Mouse (Mus musculus) E14TG2a.4 (cell line): Measurements from ENCODE around the gene Tmem160.

Experiments used
- H3K27me3 ChIP-seq: 2 replicates; pipeline ENCODE4 v1.6.1; 2014; ENCODE audit warnings: low read length, control low read depth; ENCODE audit not compliant: insufficient read depth
- H3K36me3 ChIP-seq: 2 replicates; pipeline ENCODE4 v1.6.1; 2014; ENCODE audit warnings: low read length, control low read depth; ENCODE audit not compliant: insufficient read depth
- H3K4me1 ChIP-seq: replicated peaks from 2 replicates; pipeline ENCODE4 v1.6.1; 2014; ENCODE audit warnings: low read depth, low read length, control low read depth
- H3K4me3 ChIP-seq: replicated peaks from 2 replicates; pipeline ENCODE4 v1.5.1; 2014; ENCODE audit warnings: mild to moderate bottlenecking, low read length
- H3K9me3 ChIP-seq: 2 replicates; pipeline ENCODE4 v1.6.1; 2014; ENCODE audit warnings: low read length, control low read depth
- CTCF ChIP-seq: conservative IDR thresholded peaks from 2 replicates; pipeline ENCODE4 v1.5.1; 2014; ENCODE audit warnings: low read length
- NANOG ChIP-seq: IDR thresholded peaks from 2 replicates; pipeline ENCODE4 v1.6.1; 2014; ENCODE audit warnings: borderline replicate concordance, low read length, mixed read lengths
- POU5F1 ChIP-seq: IDR thresholded peaks from 2 replicates; pipeline ENCODE4 v1.6.1; 2014; ENCODE audit warnings: low read length, borderline replicate concordance

Gene Tmem160

GRCm38 (mm10) chr7:16452587-16453073, at the start of gene Tmem160:
Gene Tmem160 (plus strand): TSS chr7:16452779.
- H3K9me3 ChIP-seq = no peaks in the 10 kb centered on the region
- peak within 1 kb of the TSS; percentile 96 for H3K4me3 ChIP-seq
- peaks cover 15% of the 10 kb centered on the region for H3K36me3 ChIP-seq
- TF ChIP-seq CTCF = no peak
- TF ChIP-seq POU5F1 = no peak
- H3K4me1 ChIP-seq = peaks cover 46% of the 10 kb centered on the region
- H3K27me3 ChIP-seq = no peaks in the 10 kb centered on the region

DNA sequence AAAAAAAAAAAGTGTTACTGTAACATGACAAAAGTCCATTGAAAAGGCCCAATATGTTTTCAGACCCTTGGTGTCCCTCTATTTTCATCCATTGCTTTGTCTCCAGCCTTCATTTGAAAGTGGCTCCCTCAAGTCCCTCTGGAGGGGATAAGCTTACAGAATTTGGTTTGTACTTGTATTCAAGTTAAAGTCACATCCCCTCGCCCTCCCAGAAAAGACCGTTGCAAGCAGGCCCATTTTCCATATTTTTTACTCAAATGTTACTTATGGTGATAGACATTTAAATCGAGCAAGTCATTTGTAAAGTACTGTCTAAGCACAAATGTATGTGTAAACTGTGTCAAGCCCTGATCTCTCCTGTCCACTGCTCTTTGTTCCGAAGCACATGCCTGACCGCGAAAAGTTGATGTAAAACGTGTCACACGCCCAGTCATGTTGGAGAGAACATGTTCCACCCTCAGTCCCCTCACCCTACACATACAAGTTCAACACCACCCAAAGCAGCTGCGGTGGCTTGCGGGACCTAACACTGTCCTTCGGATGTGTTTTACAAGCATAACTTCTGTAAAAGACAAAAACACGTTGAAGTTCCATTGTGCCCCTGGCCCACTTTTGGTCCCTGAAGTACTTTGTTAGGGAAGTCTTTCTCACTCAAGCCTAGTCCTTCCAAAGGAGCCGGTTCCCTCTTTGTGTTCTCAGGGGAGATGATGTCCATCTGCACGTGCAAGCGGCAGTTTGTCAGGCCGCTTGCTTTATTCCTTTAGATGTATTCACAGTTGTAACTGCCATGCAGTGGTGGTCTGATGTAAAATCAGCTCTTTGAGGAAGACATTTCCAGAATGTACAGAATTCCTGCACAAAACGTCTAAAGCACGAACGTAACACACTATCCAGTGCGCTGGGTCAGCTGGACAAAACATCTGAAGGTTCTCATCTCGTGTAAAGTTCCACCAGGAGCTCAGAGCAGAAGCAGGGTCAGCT, 49.3 kb upstream of the Tmem160 start:
- H3K4me3 ChIP-seq = peak overlapping the region; percentile 94
- H3K9me3 ChIP-seq = no peaks in the 10 kb centered on the region
- H3K4me1 ChIP-seq = peaks cover 59% of the 10 kb centered on the region
- TF ChIP-seq NANOG = no peak
- TF ChIP-seq CTCF = no peak
- no peak for TF ChIP-seq POU5F1
- H3K36me3 ChIP-seq = peaks cover 49% of the 10 kb centered on the region
- no peaks in the 10 kb centered on the region for H3K27me3 ChIP-seq

- Histone ChIP-seq H3K4me1 (peaks cover 56% of the 10 kb centered on the region), H3K27me3 (no peaks in the 10 kb centered on the region), H3K9me3 (no peaks in the 10 kb centered on the region), H3K36me3 (peaks cover 56% of the 10 kb centered on the region), H3K4me3 (peak overlapping the region; percentile 24)
- TF ChIP-seq POU5F1 (no peak), NANOG (no peak), CTCF (no peak)
Observed at GRCm38 (mm10) chr7:16404315-16405072, 48.1 kb upstream of the Tmem160 start.

- peak overlapping the region; percentile 15; the same call in 1 of the 2 replicates for H3K4me3 ChIP-seq
- H3K36me3 ChIP-seq = peaks cover 59% of the 10 kb centered on the region
- TF ChIP-seq NANOG (no peak), POU5F1 (no peak), CTCF (no peak)
- H3K9me3 ChIP-seq = no peaks in the 10 kb centered on the region
- H3K4me1 ChIP-seq = peaks cover 59% of the 10 kb centered on the region
- H3K27me3 ChIP-seq = no peaks in the 10 kb centered on the region
Observed at GRCm38 (mm10) chr7:16405073-16405455, 47.5 kb upstream of the Tmem160 start.

DNA sequence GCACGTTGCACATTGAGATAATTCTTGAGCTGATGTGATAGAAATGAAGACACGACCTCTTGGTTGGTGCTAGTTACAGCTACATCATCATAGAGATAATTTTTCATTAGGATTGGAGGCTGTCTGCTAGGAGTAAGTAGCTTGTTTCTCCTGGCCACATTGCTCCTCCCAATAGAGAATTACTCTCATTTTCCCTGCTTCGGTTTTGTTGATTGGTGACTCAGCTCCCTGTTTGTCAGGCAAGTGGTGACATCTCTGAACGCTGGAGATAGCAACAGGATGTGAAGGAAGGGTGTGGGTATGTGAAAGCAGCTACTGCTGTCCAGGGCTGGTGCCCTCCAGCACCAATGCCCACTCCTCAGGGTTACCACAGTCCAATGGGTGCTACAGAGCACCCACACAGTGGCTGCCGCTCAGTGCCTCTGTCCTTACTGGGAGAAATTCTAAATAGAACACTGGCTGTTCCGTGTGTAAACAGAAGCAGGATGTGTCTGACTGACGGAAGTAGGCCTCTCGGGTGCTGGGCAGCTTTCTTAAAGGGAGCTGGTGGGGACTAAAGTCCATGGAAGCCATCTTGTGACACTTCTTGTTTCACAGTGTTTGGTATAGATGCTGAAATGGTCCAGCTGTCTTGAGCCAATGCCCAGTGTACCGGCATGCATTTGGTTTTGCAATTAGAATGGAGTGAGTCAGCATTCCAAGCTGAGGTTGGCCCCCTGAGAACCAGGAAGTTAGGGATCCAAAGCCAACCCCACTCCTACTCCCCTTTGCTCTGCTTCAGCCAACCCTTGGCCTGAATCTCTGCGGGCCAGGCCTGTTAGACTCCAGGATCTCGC, 46.8 kb upstream of the Tmem160 start:
- Histone ChIP-seq H3K27me3 (no peaks in the 10 kb centered on the region), H3K4me1 (peaks cover 63% of the 10 kb centered on the region), H3K4me3 (peak overlapping the region; percentile 63), H3K36me3 (peaks cover 65% of the 10 kb centered on the region), H3K9me3 (no peaks in the 10 kb centered on the region)
- TF ChIP-seq NANOG = no peak
- TF ChIP-seq CTCF = no peak
- no peak for TF ChIP-seq POU5F1

DNA sequence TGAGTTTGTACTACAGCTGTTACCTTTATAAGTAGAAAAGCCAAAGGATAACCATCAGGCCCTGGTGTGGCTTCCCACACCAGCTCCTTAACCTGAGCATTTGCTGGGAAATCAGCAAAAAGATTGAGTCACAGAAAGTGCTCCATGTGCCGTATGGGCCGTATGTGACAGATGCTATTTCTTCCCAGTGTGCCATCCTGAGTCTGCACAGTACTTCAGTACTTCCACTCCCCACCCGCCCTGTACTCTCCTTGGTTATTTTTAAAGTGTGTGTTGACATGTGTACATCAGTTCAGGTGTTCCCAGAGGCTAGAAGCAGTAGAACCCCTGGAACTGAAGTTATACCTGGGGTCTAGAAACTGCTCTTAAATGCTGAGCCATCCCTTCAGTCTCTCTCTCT, 45.6 kb upstream of the Tmem160 start:
- H3K36me3 ChIP-seq = peaks cover 77% of the 10 kb centered on the region
- H3K27me3 ChIP-seq = no peaks in the 10 kb centered on the region
- TF ChIP-seq CTCF (no peak), POU5F1 (no peak), NANOG (no peak)
- peaks cover 72% of the 10 kb centered on the region for H3K4me1 ChIP-seq
- H3K9me3 ChIP-seq = no peaks in the 10 kb centered on the region
- no peak overlapping the region for H3K4me3 ChIP-seq

DNA sequence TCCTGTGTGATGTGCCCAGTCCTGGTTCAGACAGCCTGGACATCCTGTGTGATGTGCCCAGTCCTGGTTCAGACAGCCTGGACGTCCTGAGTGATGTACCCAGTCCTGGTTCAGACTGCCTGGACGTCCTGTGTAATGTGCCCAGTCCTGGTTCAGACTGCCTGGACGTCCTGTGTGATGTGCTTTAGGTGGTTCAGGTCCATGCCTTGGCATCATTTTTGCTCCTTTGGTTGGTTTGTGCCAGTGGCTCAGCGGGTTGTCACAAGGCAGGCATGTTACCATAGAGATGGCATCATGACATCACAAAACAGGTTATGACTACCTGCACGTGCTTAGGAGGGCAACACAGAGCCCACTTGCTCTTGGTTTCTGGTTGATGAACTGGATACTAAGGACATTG, 41.5 kb upstream of the Tmem160 start:
- TF ChIP-seq POU5F1 = no peak
- TF ChIP-seq CTCF = no peak
- no peak for TF ChIP-seq NANOG
- peaks cover 74% of the 10 kb centered on the region for H3K4me1 ChIP-seq
- no peak overlapping the region for H3K4me3 ChIP-seq
- peaks cover 83% of the 10 kb centered on the region for H3K36me3 ChIP-seq
- H3K9me3 ChIP-seq = no peaks in the 10 kb centered on the region
- H3K27me3 ChIP-seq = no peaks in the 10 kb centered on the region

GRCm38 (mm10) chr7:16412220-16412896, 40.2 kb upstream of the Tmem160 start:
- H3K4me3 ChIP-seq = no peak overlapping the region
- H3K4me1 ChIP-seq = peaks cover 75% of the 10 kb centered on the region
- TF ChIP-seq CTCF (no peak), NANOG (no peak), POU5F1 (no peak)
- peaks cover 87% of the 10 kb centered on the region for H3K36me3 ChIP-seq
- H3K27me3 ChIP-seq = no peaks in the 10 kb centered on the region
- no peaks in the 10 kb centered on the region for H3K9me3 ChIP-seq
